Mouse (Mus musculus) urinary bladder, adult 2 months (tissue): ENCODE data around the gene Tgfa. TPM values are rescaled to one million over a fixed set of nuclear protein-coding genes. Genes with fewer than 3 reads are reported as not detected.

Experiments used
- DNase-seq: peaks from one replicate; pipeline ENCODE4 v3.0.0; 2022; ENCODE audit warnings: low spot score
- polyA plus RNA-seq: library from polyadenylated mRNA; depleted of rRNA; stranded (reverse); fragments of >200 nt; gene quantifications from 2 replicates; pipeline ENCODE4 v1.2.3, GENCODE M21; 2012

Gene Tgfa
- polyA plus RNA-seq, 1 experiment = 11.4 TPM

DNA sequence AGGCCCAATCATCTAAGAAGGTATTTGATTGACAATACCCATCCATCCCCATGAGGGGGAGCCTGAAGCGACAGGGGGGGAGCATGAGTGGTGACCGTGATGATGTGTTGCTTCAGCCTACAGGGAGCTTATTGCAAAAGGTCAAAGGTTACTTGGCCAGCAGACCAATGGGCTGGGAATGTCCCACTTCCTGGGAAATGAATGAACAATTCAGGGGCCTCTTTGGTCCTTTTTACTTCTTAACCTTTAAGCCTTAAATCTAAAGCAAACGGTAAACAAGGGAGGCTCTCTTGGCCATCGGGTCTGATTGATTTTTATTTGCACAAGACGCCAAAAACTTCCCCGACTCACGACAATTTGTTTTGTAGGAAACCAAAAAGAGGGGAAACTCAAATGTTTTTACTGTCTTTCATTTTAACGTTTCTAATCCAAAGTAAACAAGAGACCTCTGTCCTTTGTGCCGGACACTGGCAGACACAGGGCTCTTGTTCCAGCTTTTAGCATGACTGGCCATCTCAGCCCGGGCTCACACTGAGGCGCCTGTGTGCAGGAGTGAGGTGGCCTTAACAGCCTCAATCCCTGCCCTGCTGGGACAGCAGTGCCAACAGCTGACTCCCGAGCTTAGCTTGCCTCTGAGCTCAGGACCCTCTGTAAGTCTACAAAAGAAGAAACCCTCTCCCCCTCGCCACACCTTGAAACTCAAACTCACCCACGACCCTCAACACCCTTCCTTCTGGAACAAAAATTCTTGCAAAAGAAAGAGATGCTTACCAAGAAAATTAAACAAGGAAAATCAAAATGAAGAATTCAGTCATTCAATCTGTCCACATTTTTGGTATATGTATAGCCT is 8.7 kb upstream of the Tgfa start:
- DNase-seq = no peak

DNA sequence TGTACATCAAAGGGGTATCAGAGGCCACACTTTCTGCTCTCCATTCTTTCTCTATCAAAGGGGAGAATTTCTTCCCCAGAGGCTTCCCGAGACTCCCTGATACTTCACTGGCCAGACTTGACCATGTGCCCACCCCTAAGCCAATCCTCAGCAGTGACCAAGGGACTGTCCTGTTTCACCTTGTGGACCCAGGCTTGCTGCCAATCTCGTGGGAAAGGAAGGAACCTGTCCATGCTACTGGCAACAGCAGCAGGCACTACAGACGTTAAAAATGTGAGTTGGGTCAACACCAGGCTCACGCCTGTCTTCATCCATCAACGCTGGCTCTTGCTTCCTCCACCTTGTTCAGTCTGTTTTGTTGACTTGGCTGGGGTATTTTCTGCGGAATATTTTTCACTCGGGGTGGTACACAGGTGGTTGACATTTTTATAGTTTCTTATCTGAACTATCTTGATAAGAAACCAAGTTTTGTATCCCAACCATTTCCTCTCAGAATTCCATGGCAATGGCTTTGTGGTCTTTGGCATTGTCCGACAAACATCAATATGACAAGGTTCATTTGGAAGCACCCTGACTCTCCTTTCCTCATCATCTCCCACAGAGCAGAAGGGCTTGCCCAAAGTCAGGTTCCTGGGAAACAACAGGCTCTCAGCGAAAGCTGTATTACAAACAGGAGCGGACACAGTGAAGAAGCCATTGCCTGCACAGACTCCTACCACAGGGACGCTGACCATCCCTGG is 6.1 kb upstream of the Tgfa start:
- no peak for DNase-seq

DNA sequence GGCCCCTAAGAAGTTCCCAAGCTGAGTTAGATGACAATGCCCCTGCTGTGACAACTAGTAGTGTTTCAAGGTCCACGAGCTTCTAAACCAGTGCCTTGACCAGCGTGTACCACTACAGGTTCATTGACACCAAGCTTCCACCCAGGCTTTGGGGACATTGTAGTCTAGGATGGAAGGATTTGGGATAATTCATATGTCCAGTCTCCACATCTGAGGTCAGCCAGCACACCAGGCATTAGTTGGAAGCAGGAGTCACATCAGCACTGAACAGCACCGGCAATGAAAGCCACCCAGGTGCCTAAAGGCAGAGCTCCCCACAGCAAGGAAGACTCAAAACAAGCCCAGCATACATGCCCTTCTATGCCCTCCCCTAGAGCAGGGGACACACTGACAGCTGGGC is 4.4 kb upstream of the Tgfa start:
- no peak for DNase-seq

DNA sequence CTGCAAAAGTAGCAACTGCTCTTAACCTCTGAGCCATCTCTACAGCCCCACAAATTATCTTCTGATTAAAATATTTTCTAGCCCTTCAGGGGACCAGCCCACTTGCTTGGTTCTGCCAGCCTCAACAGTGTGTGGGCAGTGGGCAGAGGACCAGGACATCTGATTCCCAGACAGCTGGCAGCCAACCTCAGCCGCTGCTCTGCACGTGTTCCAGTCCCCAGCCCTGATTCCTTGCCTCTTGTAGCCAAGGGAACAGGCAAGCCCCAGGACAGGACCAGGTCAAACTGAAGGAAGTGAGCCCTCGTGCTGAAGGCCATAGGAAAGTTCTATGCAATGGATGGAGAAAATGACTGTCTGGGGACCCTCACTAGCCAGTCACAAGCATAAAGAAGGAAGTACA is 2.0 kb upstream of the Tgfa start:
- no peak for DNase-seq

DNA sequence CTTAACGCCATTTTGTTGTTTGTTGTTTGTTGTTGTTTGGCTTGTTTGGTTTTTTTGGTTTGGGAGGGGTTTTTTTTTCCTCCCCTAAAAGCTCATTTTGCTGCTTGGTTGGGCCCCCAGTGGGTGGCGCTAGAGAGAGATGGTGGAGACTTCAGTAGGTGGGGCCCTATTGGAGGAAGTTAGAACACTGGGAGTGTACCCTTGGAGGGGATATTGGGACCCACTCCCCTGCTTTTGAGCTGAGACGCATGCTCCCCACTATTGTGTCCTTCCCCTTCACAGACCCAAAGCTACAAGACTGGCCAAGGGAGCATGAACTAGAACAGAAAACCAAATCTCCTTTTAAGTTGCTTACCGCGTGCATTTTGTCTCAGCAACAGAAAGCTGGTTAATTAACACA is 1.1 kb upstream of the Tgfa start:
- no peak for DNase-seq

DNA sequence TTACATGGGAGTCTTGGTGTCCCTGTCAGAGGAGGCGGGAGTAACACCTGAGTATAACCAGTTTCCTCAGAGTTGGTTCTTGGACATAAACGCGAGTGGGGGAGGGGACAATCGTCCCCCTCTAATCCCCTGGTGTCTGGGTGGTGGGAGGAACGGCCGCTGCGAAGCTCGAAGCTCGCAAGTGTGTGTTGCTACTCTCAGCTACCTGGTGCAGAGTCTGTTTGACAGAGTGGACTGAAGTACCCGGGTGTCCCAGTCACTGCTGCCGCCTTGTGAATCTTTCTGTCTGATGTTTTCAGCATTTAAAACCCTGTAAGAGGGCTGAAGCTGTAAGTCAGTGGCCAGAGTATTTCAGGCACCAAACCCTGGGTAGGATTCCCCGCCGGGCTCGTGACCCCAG is 1.0 kb downstream of the Tgfa start:
- DNase-seq = no peak

DNA sequence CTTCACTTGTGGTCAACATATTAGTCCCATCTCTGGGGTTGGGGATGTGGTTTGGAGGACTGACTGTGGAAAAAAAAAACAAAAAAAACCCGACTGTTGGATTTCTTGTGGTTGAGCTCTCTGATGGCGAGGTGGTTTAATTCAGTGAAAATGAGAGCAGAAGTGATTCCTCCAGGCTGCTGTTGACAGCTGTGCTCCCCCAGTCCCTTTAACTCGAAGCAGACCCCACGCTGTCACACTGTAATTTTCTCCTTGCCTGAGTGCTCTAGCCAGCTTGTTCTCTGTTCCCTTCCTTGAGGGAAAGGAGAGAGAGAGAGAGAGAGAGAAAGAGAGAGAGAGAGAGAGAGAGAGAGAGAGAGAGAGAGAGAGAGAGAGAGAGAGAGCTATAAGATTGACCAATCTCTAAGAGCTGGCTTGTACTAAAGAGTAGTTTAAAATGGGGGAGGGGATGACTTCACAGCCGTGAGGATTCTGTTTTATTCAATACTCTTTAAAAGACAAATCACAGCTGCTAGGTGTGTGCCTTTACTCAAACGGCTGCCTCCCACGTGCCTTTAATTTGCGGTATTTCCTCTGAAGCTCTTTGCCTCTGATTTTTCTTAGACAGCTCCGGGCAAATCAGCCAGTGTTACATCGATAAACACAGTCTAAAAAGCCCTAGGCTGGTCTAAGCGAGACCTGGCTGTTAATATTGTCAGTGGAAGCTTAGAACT is 2.3 kb downstream of the Tgfa start:
- no peak for DNase-seq

DNA sequence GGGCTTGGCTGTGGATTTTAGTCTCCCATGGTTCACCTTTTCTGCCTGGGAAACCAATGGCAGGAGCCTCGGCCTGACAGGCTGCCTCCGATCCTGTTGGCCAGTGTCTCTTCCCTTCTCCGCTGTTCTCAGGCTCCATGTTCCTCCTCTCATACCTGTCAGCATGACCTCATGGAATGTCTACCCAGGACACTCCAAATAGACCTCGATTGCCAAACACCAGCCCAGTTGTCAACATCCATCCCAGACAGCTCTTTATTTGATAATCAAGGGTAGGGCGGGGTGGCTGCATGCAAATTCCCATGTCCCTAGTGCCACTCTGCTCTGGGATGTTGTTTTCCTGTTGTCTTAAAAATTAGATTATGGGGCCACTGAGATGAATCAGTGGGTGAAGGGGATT is 5.9 kb downstream of the Tgfa start:
- DNase-seq = no peak

DNA sequence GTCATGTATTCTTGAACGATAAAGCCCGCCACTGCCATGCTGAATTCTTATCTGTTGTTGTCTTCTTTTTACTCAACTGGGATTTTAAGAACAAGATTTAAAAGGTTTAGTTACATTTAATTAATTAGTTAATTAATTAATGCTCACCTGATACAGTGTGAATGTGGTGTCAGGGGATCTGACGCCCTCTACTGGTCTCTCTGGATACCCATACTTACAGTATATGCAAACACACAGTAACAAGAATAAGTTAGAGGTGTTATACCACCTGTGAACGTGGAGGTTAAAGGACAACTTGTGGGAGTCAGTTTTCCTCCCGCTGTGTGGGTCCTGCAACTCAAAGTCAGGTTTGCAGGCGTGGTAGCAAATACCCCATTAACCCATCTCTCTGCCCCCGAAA is 8.1 kb downstream of the Tgfa start:
- no peak for DNase-seq

DNA sequence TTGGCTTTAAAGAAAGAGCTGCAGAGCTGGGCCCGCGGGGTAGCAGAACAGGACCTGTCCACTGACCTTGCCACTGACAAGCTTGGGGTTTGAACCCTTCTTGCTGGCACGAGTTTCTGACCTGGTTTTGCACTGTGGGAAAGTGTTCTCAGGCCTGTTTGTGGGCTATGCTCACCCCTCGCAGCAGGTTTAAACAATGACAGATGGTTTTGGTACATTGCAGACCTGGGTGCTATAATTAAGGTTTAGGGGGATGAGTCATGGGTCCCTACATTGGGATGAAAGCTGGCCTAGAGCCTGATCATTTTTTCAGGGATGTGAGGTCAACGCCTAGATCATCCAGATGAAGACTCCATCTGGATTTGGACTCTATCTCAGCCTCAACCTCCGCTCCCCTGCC is 11.0 kb downstream of the Tgfa start:
- DNase-seq = no peak

DNA sequence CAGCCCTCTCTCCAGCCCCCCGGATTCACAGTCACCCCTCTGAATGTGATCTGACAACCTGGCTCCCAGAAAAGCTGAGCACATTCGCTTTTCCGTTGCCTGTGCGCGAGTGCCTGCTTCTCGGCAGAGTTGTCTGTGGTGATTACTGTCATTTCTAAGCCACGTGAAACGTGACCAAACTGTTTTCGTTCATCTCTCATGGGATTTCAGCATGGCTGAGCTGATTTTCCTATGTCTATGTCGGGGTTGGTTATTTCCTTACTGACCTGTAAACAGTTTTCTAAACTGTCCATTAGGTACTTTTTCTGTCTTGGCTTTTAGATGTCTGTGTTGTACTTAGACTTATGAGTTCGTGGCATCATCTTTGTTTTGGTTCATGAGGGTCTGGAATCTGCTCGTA is 12.0 kb downstream of the Tgfa start:
- DNase-seq = no peak

DNA sequence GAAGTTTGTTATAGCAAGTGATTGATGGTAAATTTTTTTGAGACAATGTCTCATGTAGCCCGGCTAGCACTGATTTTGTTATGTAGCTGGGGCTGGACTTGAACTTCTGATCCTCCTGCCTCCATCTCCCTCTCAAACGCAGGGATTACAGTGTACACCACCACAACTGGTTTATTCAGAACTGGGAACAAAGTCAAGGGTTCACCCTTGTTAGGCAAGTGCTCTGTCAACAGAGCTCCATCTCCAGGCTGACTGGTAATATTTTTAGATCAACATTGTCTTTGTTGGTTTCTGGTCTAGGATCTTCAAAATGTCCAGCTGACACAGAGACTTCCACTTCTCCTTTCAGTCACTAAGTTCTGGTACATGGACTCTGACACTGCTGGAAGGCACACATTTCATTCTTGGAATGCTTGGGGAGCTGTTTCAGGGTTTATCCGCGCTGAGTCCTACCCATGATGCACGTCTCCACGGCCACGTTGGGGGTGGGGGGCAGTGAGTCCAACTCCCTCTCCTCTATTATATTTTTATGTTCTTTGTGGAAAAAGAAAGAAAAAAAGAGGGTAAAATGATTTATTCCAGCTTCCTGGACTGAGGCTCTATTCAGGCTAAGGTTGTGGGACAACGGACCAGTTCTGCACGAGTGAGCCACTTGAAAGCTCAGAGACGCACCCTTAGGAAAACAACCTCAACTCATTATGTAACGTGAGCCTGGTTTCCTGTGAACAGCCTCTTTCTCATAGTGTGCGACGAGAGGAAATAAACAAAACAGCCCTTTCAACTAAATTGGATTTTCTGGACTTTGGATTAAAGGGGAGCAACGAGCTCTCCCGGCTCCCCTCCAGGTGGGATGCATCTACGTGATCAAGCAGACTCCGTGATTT is 14.4 kb downstream of the Tgfa start:
- DNase-seq = no peak

DNA sequence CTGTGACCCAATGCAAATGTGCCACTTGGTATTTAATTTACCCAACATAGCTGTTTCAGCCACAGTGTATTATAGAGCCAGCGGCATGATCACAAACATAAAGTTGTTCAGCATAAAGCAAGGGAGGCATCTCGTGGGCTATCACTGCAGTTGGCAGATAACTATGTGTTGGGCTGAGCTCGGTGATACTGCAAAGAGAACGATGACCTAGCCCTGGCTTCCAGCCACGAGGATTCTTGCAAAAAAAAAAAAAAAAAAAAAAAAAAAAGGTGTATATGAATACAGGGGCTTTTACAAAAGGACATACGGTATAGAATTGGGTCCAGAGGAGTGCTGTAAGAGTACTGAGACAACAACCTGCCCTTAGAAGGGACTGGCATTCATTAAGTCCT is 15.0 kb downstream of the Tgfa start:
- DNase-seq = no peak

DNA sequence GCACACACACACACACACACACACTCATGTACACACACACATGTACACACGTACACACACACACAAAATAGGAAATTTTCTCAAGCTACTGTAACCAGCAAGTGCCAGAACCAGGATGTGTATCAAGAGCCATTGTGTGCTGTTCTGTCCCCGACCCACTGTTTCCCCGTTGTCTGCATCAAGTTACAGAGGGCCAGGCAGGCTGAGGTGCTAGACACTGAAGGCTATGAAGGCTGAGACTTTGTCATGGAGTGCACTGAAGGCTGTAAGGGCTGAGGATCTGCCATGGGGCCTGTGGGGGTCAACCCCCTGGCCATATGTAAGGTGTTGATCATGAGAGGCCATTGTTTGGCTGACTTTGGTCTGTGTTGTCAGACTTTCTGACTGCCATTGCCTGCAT is 15.6 kb downstream of the Tgfa start:
- DNase-seq = no peak

DNA sequence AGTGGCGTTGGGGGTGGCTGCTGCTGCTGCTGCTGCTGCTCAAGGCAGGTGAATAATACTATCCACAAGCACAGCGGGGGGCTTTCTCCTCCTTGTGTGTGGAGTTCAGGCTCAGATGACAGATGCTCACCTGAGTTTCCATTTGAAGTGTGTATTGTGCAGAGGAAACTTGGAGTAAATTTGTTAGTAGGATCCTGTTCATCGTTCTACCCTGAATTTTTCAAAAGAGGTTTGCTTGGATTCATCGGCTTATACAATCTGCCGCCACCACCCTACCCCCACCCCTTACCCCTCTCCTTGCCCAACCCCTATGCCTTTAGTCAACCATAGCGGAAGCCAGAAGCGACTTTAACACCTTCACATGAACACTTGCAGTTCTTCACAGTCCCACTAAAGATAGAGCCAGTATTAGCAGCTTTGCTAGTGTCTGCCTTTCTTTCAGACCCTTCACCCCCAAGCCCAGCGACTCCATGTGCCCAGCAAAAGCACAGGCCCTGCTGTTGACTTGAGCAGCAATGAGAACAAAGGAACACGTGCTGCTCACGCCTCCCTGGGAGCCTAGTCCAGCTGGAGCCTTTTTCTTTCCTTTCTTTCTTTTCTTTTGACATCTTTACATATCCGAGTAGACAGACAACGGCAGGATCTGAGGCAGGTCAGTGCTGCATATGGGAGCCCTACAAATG is 16.2 kb downstream of the Tgfa start:
- DNase-seq = no peak

DNA sequence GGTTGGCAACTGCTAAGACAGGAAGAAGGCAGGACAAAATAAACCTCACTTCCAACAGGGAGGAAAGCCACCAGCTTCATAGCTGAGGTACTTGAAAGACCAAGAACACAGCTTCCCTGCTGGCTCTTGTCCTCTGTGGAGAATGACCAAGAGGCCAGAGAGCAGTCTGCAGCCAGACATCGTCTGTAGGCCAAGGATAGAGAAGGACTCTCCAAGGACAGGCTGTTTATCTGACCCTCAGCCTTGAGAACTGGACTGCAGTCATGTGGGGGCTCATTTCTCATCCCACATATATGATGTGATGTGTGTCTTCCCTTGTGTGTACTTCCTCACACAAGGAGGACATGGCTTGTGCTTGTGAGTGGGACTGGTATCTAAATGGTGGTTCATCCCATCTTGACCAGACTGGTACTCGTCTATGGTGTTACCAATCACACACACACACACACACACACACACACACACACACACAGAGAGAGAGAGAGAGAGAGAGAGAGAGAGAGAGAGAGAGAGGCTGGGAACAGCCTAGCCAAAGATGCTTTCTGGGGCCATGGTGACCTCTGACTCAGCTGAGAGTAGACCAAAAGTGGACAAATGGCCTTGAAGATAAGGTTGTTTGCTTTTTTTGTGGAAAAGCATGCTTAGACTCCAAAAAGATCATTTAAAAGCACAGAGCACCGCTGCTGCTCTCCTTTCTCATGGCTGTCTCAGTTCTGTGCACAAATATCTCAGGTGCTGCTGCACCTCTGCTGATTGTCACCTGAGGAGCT is 18.0 kb downstream of the Tgfa start:
- DNase-seq = no peak

DNA sequence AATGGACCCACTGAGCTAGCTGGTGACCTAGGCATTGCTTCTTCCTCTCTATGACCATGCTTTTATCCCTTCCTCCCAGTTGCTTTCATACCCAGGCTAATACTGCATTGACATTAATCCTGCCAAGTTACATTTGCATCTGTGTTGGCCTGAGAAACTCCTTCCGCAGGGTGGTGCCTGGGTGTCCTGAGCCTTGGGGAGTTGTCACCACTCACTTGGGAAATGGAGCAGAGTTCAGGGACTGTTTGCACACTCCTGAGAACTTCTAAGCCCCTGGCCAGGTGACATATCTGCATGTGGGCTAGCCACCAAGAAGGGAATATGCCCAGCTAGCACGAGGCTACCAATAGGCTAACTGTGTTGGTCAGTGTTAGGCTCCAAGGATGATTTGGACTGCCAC is 23.0 kb downstream of the Tgfa start:
- no peak for DNase-seq

DNA sequence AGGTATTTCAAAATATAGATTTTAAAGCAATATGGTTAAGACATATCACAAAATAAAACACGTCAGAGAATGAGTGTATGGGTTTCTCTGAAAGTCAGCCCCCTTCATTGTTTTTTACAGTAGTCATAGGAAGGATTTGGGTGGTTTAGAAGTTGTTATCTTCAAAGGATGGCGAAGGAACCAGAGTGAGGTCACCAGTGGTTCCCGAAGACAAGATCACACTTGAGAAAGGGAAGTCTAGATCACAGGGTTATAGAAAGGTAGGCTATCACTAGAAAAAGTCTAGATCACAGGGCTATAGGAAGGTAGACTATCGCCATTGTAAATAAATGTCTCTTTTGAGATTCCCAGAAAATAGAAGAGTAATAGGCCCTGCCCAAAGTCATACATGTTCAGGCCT is 23.7 kb downstream of the Tgfa start:
- no peak for DNase-seq

DNA sequence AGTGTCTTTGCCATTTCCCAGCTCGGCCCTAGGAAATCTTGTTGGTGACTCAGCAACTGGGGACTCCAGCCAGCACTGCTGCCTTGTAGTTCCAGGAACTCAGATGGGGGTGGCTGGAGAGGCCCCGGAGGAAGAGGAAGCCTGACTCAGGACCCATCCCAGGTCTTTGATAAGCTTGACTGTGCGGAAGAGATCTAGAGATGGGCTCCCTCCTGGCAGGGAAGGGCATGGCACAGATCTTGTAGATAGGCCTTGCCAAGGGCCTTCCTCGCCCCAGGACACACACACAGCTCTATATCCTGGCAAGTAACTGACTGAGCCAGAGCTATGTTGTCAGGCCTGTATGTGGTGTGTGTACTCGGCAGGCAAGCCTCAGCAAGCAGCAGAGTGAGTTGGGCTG is 24.5 kb downstream of the Tgfa start:
- peak; percentile 48 for DNase-seq

DNA sequence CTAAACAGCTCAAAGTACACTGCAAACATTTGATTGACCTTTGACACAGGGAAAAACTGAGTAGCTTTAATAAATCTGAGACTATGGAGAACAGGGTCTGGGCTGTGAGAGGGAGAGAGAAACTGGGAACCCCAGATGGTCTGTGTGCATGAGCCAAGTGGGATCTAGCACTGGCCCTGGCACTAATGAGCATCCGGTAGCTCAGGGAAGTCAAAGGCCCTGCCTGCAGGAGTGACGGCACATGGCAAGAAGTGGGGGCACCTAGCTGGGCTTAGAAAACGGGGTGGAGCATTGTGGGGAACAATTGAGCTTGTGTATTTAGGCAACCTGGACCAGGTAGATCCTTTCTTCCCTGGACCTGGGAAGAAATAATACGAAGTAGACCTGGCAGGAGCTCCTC is 25.1 kb downstream of the Tgfa start:
- no peak for DNase-seq
